Mouse (Mus musculus) ES-Bruce4 (cell line): ENCODE results near the gene Cadps.

Experiments used
- CTCF ChIP-seq: IDR thresholded peaks from one replicate; pipeline ENCODE4 v1.8.1; 2011; ENCODE audit warnings: low read depth, low read length
- EP300 ChIP-seq: IDR thresholded peaks from 2 replicates; pipeline ENCODE4 v1.6.1; 2011; ENCODE audit warnings: low read depth, low read length; ENCODE audit not compliant: insufficient read depth
- POLR2A ChIP-seq: IDR thresholded peaks from one replicate; pipeline ENCODE4 v1.8.1; 2011; ENCODE audit warnings: low read length; ENCODE audit not compliant: insufficient read depth

DNA sequence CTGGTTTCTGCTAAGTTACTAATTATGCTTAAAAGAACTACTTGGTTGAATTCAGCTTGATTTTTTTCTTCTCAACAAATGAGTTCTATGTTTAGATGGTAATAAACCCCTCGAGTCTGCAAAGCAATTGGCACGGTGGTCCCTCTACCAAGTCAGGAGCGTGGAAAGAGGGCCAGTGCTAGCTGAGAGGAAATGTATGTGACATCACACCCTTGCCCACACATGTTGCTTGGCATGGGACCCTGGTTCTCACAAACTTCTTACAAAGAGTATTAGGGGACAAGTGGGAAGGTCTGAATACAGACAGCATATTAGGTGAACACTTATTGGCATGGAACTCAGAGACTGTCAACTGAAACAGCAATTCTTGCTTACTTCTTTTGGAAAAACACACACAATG is 418.2 kb downstream of the Cadps start:
- TF ChIP-seq CTCF (no peak), POLR2A (no peak), EP300 (no peak)
